Mouse (Mus musculus) liver, embryonic 13.5 days (tissue): ENCODE data around the gene Actg1. TPM values are rescaled to one million over a fixed set of nuclear protein-coding genes. Genes with fewer than 3 reads are reported as not detected.

Source experiments
- ATAC-seq: fragments of 200-750 bp; cut with Nextera tagmentation; 2 replicates; pipeline ENCODE4 v1.8.0; 2017; ENCODE audit warnings: low read depth, mild to moderate bottlenecking, moderate number of reproducible peaks, moderate library complexity
- DNase-seq: peaks from one replicate; pipeline ENCODE4 v3.0.0; 2022
- H3K27ac ChIP-seq: fragments of 300-500 bp; sonication (generic); 2 replicates; pipeline ENCODE4 v1.5.1; 2015; ENCODE audit warnings: moderate library complexity, mild to moderate bottlenecking, inconsistent platforms
- H3K27me3 ChIP-seq: fragments of 300-500 bp; sonication (generic); 2 replicates; pipeline ENCODE4 v1.6.1; 2015; ENCODE audit warnings: mild to moderate bottlenecking, inconsistent platforms
- H3K36me3 ChIP-seq: fragments of 300-500 bp; sonication (generic); 2 replicates; pipeline ENCODE4 v1.6.1; 2015; ENCODE audit warnings: mild to moderate bottlenecking, inconsistent platforms
- H3K4me1 ChIP-seq: fragments of 300-500 bp; sonication (generic); replicated peaks from 2 replicates; pipeline ENCODE4 v1.6.1; 2015; ENCODE audit warnings: inconsistent platforms
- H3K4me2 ChIP-seq: fragments of 300-500 bp; sonication (generic); 2 replicates; pipeline ENCODE4 v1.6.1; 2015; ENCODE audit warnings: inconsistent platforms, mild to moderate bottlenecking, moderate library complexity
- H3K4me3 ChIP-seq: fragments of 300-500 bp; sonication (generic); replicated peaks from 2 replicates; pipeline ENCODE4 v1.5.1; 2015; ENCODE audit warnings: mild to moderate bottlenecking, inconsistent platforms
- H3K9ac ChIP-seq: fragments of 300-500 bp; sonication (generic); 2 replicates; pipeline ENCODE4 v1.6.1; 2015; ENCODE audit warnings: mild to moderate bottlenecking, inconsistent platforms
- H3K9me3 ChIP-seq: fragments of 300-500 bp; sonication (generic); replicated peaks from 2 replicates; pipeline ENCODE4 v1.6.1; 2016; ENCODE audit warnings: inconsistent platforms
- WGBS: fragments of 180-500 bp; shearing (Covaris S2); methylation state at CpG from one replicate; pipeline ENCODE4 v1.1.7; 2015; ENCODE audit not compliant: insufficient replicate concordance; 5-methylcytosine and 5-hydroxymethylcytosine counted together
- polyA plus RNA-seq: library from polyadenylated mRNA; unstranded; fragments of >200 nt; fragmentation: Nextera tagmentation; extraction: Ambion mirVana; gene quantifications from 2 replicates; pipeline ENCODE4 v1.2.1, GENCODE M21; 2015

Gene Actg1
- polyA plus RNA-seq, 1 experiment from 2014 or later: 712 TPM

GRCm38 (mm10) chr11:120315832-120316689 is 32.3 kb downstream of the Actg1 start:
- peaks cover 38% of the 10 kb centered on the region for H3K4me1 ChIP-seq
- H3K9ac ChIP-seq: peak overlapping the region; percentile 77
- WGBS: 5% methylated on average over 37 of the region's 37 CpGs
- peak overlapping the region; percentile 94 for H3K4me2 ChIP-seq
- H3K9me3 ChIP-seq: no peaks in the 10 kb centered on the region
- H3K27me3 ChIP-seq: no peaks in the 10 kb centered on the region
- no peaks in the 10 kb centered on the region for H3K36me3 ChIP-seq
- peak; percentile 91 for DNase-seq
- ATAC-seq: peak; percentile 98
- H3K27ac ChIP-seq: peak overlapping the region; percentile 95
- peak overlapping the region; percentile 67 for H3K4me3 ChIP-seq

GRCm38 (mm10) chr11:120315416-120315761 is 33.0 kb downstream of the Actg1 start:
- Histone ChIP-seq H3K9me3 (no peaks in the 10 kb centered on the region), H3K4me3 (peak overlapping the region; percentile 67), H3K36me3 (no peaks in the 10 kb centered on the region), H3K27me3 (no peaks in the 10 kb centered on the region), H3K27ac (peak overlapping the region; percentile 95), H3K4me1 (peaks cover 43% of the 10 kb centered on the region), H3K9ac (peak overlapping the region; percentile 73), H3K4me2 (peak overlapping the region; percentile 94)
- DNase-seq (no peak), ATAC-seq (no peak)
- 38% methylated on average over 4 of the region's 4 CpGs for WGBS

- H3K36me3 ChIP-seq: no peaks in the 10 kb centered on the region
- DNase-seq (no peak), ATAC-seq (no peak)
- peak overlapping the region; percentile 73 for H3K9ac ChIP-seq
- WGBS: 69% methylated on average over 16 of the region's 16 CpGs
- H3K27me3 ChIP-seq: no peaks in the 10 kb centered on the region
- H3K4me2 ChIP-seq: peak overlapping the region; percentile 94
- H3K9me3 ChIP-seq: no peaks in the 10 kb centered on the region
- peak overlapping the region; percentile 95 for H3K27ac ChIP-seq
- H3K4me3 ChIP-seq: peak overlapping the region; percentile 67
- peaks cover 47% of the 10 kb centered on the region for H3K4me1 ChIP-seq
These were observed 33.5 kb downstream of the Actg1 start for GRCm38 (mm10) chr11:120314721-120315415.

GRCm38 (mm10) chr11:120313906-120314685 is 34.2 kb downstream of the Actg1 start:
- DNase-seq: no peak
- ATAC-seq: no peak

GRCm38 (mm10) chr11:120312069-120312468 is 36.3 kb downstream of the Actg1 start:
- no peak overlapping the region for H3K4me3 ChIP-seq
- no peak overlapping the region for H3K9ac ChIP-seq
- H3K27ac ChIP-seq: no peak overlapping the region; the same call in 1 of the 2 replicates
- no peak for DNase-seq
- peaks cover 19% of the 10 kb centered on the region for H3K27me3 ChIP-seq
- no peaks in the 10 kb centered on the region for H3K9me3 ChIP-seq
- H3K4me2 ChIP-seq: no peak overlapping the region
- no peak for ATAC-seq
- peaks cover 55% of the 10 kb centered on the region for H3K4me1 ChIP-seq
- 77% methylated on average over 6 of the region's 6 CpGs for WGBS
- no peaks in the 10 kb centered on the region for H3K36me3 ChIP-seq

More at GRCm38 (mm10) chr11:120313906-120314685, 34.2 kb downstream of the Actg1 start:
- peaks cover 2% of the 10 kb centered on the region for H3K27me3 ChIP-seq
- H3K4me1 ChIP-seq: peaks cover 47% of the 10 kb centered on the region
- no peaks in the 10 kb centered on the region for H3K9me3 ChIP-seq
- 56% methylated on average over 6 of the region's 6 CpGs for WGBS
- no peak overlapping the region for H3K4me2 ChIP-seq
- H3K9ac ChIP-seq: no peak overlapping the region
- H3K27ac ChIP-seq: no peak overlapping the region
- no peak overlapping the region for H3K4me3 ChIP-seq
- no peaks in the 10 kb centered on the region for H3K36me3 ChIP-seq

GRCm38 (mm10) chr11:120311561-120311960 is 36.8 kb downstream of the Actg1 start:
- Histone ChIP-seq H3K27me3 (peaks cover 24% of the 10 kb centered on the region), H3K9me3 (no peaks in the 10 kb centered on the region), H3K4me3 (peak overlapping the region; percentile 63), H3K9ac (peak overlapping the region; percentile 82), H3K4me1 (peaks cover 55% of the 10 kb centered on the region), H3K4me2 (peak overlapping the region; percentile 93), H3K36me3 (no peaks in the 10 kb centered on the region), H3K27ac (peak overlapping the region; percentile 78)
- ATAC-seq: no peak
- no peak for DNase-seq
- 64% methylated on average over 10 of the region's 10 CpGs for WGBS

GRCm38 (mm10) chr11:120310813-120311312 is 37.5 kb downstream of the Actg1 start:
- Histone ChIP-seq H3K9ac (peak overlapping the region; percentile 82), H3K27ac (peak overlapping the region; percentile 78), H3K4me3 (peak overlapping the region; percentile 63), H3K4me1 (peaks cover 59% of the 10 kb centered on the region), H3K27me3 (peaks cover 31% of the 10 kb centered on the region), H3K9me3 (no peaks in the 10 kb centered on the region), H3K4me2 (peak overlapping the region; percentile 93), H3K36me3 (no peaks in the 10 kb centered on the region)
- DNase-seq: peak; percentile 85
- 3% methylated on average over 45 of the region's 45 CpGs for WGBS
- ATAC-seq: peak; percentile 84

GRCm38 (mm10) chr11:120308441-120309320 is 39.7 kb downstream of the Actg1 start:
- peaks cover 65% of the 10 kb centered on the region for H3K4me1 ChIP-seq
- peaks cover 31% of the 10 kb centered on the region for H3K27me3 ChIP-seq
- H3K27ac ChIP-seq: no peak overlapping the region
- H3K4me2 ChIP-seq: no peak overlapping the region
- no peaks in the 10 kb centered on the region for H3K36me3 ChIP-seq
- H3K4me3 ChIP-seq: no peak overlapping the region
- ATAC-seq (no peak), DNase-seq (no peak)
- H3K9ac ChIP-seq: no peak overlapping the region
- WGBS: 40% methylated on average over 15 of the region's 15 CpGs
- no peaks in the 10 kb centered on the region for H3K9me3 ChIP-seq

GRCm38 (mm10) chr11:120307566-120308430 is 40.5 kb downstream of the Actg1 start:
- Histone ChIP-seq H3K4me3 (no peak overlapping the region), H3K9me3 (no peaks in the 10 kb centered on the region), H3K4me2 (peak overlapping the region; percentile 26; the same call in 1 of the 2 replicates), H3K9ac (no peak overlapping the region), H3K27me3 (peaks cover 31% of the 10 kb centered on the region), H3K36me3 (no peaks in the 10 kb centered on the region), H3K4me1 (peaks cover 74% of the 10 kb centered on the region), H3K27ac (no peak overlapping the region)
- DNase-seq (peak; percentile 83), ATAC-seq (no peak)
- 7% methylated on average over 19 of the region's 19 CpGs for WGBS

- Histone ChIP-seq H3K9ac (0 out of 2 replicates have a peak overlapping the region, but pooled peaks have one; percentile 27), H3K9me3 (no peaks in the 10 kb centered on the region), H3K27ac (no peak overlapping the region), H3K4me2 (peak overlapping the region; percentile 14; the same call in 1 of the 2 replicates), H3K4me3 (no peak overlapping the region), H3K36me3 (no peaks in the 10 kb centered on the region), H3K27me3 (peaks cover 31% of the 10 kb centered on the region), H3K4me1 (peaks cover 81% of the 10 kb centered on the region)
- ATAC-seq: no peak
- DNase-seq: no peak
- WGBS: 10% methylated on average over 5 of the region's 5 CpGs
These were observed 41.3 kb downstream of the Actg1 start for GRCm38 (mm10) chr11:120307132-120307413.
